Mouse (Mus musculus) gastrocnemius, postnatal 36 days (tissue): ENCODE measurements at regions not wholly inside any gene's neighbourhood (a gene's known extent, or its start where the extent isn't known, plus 50 kb on each side); places are given as distances from the start of the nearest gene placed in this dataset.
A peak's percentile ranks its signal among the peaks of the same experiment; 100 is the strongest.

Source experiments
- DNase-seq, 2 experiments: peaks; one replicate each; pipeline ENCODE4 v3.0.0; 2022
- intact Hi-C: fragments of 180-260 bp; cut with DNase I; formaldehyde crosslinking; loops from one replicate; pipeline ENCODE4 v1.15.1; 2025

DNA sequence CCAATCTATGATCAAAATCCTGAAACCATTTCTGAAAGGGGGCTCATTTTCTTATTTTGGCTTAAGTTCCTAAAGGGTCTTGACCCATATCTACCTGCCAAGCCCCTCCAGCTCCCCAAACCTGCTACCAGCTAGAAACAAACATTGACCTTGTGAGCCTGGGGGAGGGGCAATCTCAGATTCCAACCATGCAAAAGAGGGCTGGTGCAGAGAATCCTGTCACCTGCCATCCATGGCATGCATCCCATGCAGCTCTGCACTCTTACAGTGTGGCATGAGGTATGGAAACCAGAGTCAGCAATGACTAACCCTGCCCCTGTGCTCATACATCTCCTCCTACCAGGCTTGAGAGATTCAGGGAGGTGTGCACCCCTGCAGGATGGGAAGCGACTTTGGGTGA is 90.3 kb upstream of the Kdm8 start:
- DNase-seq = no peak
- intact Hi-C loops = no loop called here

GRCm38 (mm10) chr7:125354956-125355355 is 89.5 kb upstream of the Kdm8 start:
- intact Hi-C loops = no loop called here
- no peak for DNase-seq

DNA sequence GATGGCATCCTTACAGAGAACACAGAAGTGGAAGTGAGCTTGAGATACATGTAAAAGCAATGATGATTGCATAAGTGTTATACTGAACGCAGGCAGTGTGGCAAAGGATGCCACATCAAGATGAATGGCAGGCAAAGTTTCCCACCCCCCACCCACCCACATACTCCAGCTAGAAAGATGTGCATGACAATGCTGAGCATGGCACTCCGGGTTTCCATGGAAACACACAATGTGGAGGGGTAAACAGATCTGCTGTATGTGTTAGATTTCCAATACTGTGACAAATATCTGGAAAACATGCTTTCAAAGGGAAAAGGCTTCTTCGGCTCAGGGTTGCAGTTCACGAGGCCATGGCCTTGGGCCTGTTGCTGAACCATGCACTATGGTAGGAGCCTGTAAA is 86.5 kb upstream of the Kdm8 start:
- intact Hi-C loops = no loop called here
- DNase-seq = no peak

GRCm38 (mm10) chr7:125383021-125383420 is 61.5 kb upstream of the Kdm8 start:
- intact Hi-C loops = no loop called here
- peak in 1 of 2 experiments; percentile 6 for DNase-seq

DNA sequence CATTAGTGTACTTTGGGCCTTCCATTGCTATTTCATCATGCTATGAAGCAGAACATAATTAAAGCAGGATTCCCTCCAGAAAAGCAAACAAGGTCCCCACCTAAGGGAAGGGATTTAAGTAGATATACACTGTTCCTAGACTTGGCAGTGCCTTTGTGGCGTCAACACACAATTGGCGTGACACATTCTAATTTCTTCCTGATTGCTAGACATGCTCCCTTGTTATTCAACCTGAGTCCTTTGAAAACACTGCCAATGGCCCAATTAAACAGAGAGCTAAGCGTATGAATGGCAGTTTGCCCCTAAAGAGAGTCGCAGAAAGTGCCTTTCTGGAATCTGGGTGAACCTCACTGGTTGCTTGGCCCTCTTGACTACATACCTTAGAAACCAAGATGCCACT is 60.3 kb upstream of the Kdm8 start:
- intact Hi-C loops = no loop called here
- DNase-seq = peak in 1 of 2 experiments; percentile 4

DNA sequence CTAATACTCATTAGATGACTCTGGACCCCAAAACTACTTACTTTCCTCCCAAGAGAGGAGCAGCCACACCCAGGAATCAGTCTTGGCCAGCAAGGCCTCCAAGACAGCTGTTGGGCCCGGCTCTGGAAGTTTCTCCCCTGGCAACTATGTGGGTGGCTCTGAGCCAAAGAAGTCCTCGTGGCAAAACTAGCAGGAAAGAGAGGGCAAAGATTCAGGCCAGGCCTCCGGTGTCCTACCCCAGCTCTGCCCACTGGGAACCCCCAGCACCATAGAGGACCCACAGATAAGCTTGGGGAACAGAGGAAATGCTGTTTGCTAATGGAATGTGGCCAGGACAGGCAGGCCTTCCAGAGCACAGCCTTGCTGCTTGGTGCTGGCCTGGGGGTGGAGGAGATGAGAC is 51.9 kb upstream of the Kdm8 start:
- DNase-seq = peak; percentile 58 to 69
- intact Hi-C loops = loop anchor here (5.0 kb wide), 2 partner anchors 1010 to 1265 kb away; no protein-coding TSS in a partner anchor

DNA sequence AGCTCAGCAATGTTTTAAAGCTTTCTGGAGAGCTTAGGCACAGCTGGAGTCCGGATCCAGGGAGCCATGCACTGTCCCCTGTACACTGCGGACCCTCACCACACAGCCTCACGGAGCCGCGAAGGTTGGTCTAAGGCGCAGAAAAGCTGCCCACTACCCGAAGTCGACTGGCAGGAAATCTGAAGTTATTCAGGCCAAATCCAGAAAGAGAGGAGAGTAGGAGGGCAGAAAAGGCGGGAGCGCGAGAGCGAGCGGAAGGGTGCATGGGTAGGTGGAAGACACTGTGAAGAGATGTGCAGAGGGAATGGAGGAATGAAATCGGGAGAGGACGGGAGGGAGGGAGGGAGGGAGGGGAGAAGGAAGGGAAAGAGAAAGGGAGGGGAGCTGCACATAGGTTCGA is 51.2 kb upstream of the Kdm8 start:
- intact Hi-C loops = loop anchor here (5.0 kb wide), 2 partner anchors 1011 to 1266 kb away; no protein-coding TSS in a partner anchor
- DNase-seq = no peak

GRCm38 (mm10) chr7:125393654-125394346 is 50.7 kb upstream of the Kdm8 start:
- peak; percentile 96 for DNase-seq
- intact Hi-C loops = loop anchor here (5.0 kb wide), 2 partner anchors 1011 to 1266 kb away; no protein-coding TSS in a partner anchor
